In genomic region chr15:91047627-91048026, GRCm38 (mm10) we compare ENCODE assay signal across 20 mouse cellular contexts. TPM values are rescaled to one million over a fixed set of nuclear protein-coding genes. Genes with fewer than 3 reads are reported as not detected.
DNase-seq lines count a peak whose midpoint lies in the region; ATAC-seq lines count a peak whose summit lies in the region.
"Had no signal": no experiment of that assay in that cellular context is flagged by ENCODE, and none has a peak within 500 bp of the region (broad histone marks: within the 10 kb centered on the region; RNA-seq: fewer than 3 reads in every experiment).

No protein-coding gene starts in this region.

- ATAC-seq in neural tube, embryonic 11.5 days (ENCODE audit: insufficient read depth, low FRiP score, low TSS enrichment) = no peak
- no peak for ATAC-seq in hindbrain, embryonic 11.5 days (ENCODE audit: low FRiP score)
- ATAC-seq in midbrain, embryonic 13.5 days = no peak
- ATAC-seq in megakaryocyte progenitor cell, adult 5-6 weeks (replicated peaks; ENCODE audit: poor library complexity) = no peak
- ATAC-seq: intestine, postnatal 0 days had no signal

- DNase-seq in neural tube, embryonic 11.5 days (ENCODE audit: low spot score) = no peak
- no peak for DNase-seq in neural tube, embryonic 10.5 days (ENCODE audit: extremely low spot score, low spot score)
- DNase-seq in hindbrain, embryonic 11.5 days (ENCODE audit: low spot score) = no peak
- no peak for DNase-seq in embryo, embryonic 11 days
- no peak for DNase-seq in urinary bladder, postnatal 14 days (ENCODE audit: low spot score)
- DNase-seq in kidney, adult 8-10 months = no peak
- DNase-seq: adrenal gland, postnatal 14 days; cerebellum, adult 11-12 months; heart, adult 2 months; heart, postnatal 10 days; kidney, postnatal 36 days; lung, embryonic 14.5 days; thymus, adult 18-20 months had no signal

- H3K27ac ChIP-seq in neural tube, embryonic 11.5 days (ENCODE audit: low read depth, low read length) = no peak overlapping the region
- H3K27ac ChIP-seq in hindbrain, embryonic 11.5 days (ENCODE audit: low read depth, low read length) = no peak overlapping the region
- H3K27ac ChIP-seq in midbrain, embryonic 13.5 days = no peak overlapping the region
- H3K27ac ChIP-seq: heart, adult 2 months; limb, embryonic 15.5 days had no signal

- WGBS in neural tube, embryonic 11.5 days = 80% methylated on average over 11 of the region's 11 CpGs
- 79% methylated on average over 11 of the region's 11 CpGs for WGBS in hindbrain, embryonic 11.5 days
- 31% methylated on average over 11 of the region's 11 CpGs for WGBS in midbrain, embryonic 13.5 days

- no peaks in the 10 kb centered on the region for H3K27me3 ChIP-seq in neural tube, embryonic 11.5 days (ENCODE audit: control insufficient read depth, insufficient read depth, low read length)
- H3K27me3 ChIP-seq in hindbrain, embryonic 11.5 days (ENCODE audit: control insufficient read depth, insufficient read depth, low read length) = no peaks in the 10 kb centered on the region
- H3K27me3 ChIP-seq in midbrain, embryonic 13.5 days = no peaks in the 10 kb centered on the region
- H3K27me3 ChIP-seq: limb, embryonic 15.5 days had no signal

- H3K4me1 ChIP-seq in neural tube, embryonic 11.5 days (ENCODE audit: control insufficient read depth, insufficient read depth, low read length) = peaks cover 7% of the 10 kb centered on the region; the same call in 1 of the 2 replicates
- H3K4me1 ChIP-seq in hindbrain, embryonic 11.5 days (replicated peaks; ENCODE audit: control insufficient read depth, insufficient read depth, low read length) = 0 out of 2 replicates have a peak, but pooled peaks cover 2% of the 10 kb centered on the region
- H3K4me1 ChIP-seq in midbrain, embryonic 13.5 days (replicated peaks) = peaks cover 43% of the 10 kb centered on the region

- H3K9me3 ChIP-seq in neural tube, embryonic 11.5 days (ENCODE audit: control insufficient read depth, low read length) = no peaks in the 10 kb centered on the region
- H3K9me3 ChIP-seq in hindbrain, embryonic 11.5 days (ENCODE audit: control insufficient read depth, low read length) = no peaks in the 10 kb centered on the region
- no peaks in the 10 kb centered on the region for H3K9me3 ChIP-seq in midbrain, embryonic 13.5 days
- H3K9me3 ChIP-seq: limb, embryonic 15.5 days had no signal

- H3K4me2 ChIP-seq in neural tube, embryonic 11.5 days (ENCODE audit: low read depth) = peak overlapping the region; percentile 33
- H3K4me2 ChIP-seq in hindbrain, embryonic 11.5 days (replicated peaks; ENCODE audit: low read depth, low read length) = peak overlapping the region; percentile 37
- peak overlapping the region; percentile 68 for H3K4me2 ChIP-seq in midbrain, embryonic 13.5 days (replicated peaks)

- H3K9ac ChIP-seq in neural tube, embryonic 11.5 days (ENCODE audit: low read length) = no peak overlapping the region
- peak overlapping the region; percentile 20; the same call in 1 of the 2 replicates for H3K9ac ChIP-seq in hindbrain, embryonic 11.5 days (ENCODE audit: low read depth, low read length)
- peak overlapping the region; percentile 69 for H3K9ac ChIP-seq in midbrain, embryonic 13.5 days (replicated peaks)
- H3K9ac ChIP-seq: limb, embryonic 15.5 days; lung, embryonic 14.5 days had no signal

- peak overlapping the region; percentile 16; the same call in 1 of the 2 replicates for H3K4me3 ChIP-seq in neural tube, embryonic 11.5 days (ENCODE audit: low read depth, low read length)
- H3K4me3 ChIP-seq in hindbrain, embryonic 11.5 days (ENCODE audit: low read depth, low read length) = peak overlapping the region; percentile 27
- peak overlapping the region; percentile 76 for H3K4me3 ChIP-seq in midbrain, embryonic 13.5 days (replicated peaks)
- H3K4me3 ChIP-seq: heart, adult 2 months; limb, embryonic 15.5 days had no signal

- H3K36me3 ChIP-seq in neural tube, embryonic 11.5 days (ENCODE audit: control insufficient read depth, insufficient read depth, low read length) = no peaks in the 10 kb centered on the region
- no peaks in the 10 kb centered on the region for H3K36me3 ChIP-seq in hindbrain, embryonic 11.5 days (ENCODE audit: control insufficient read depth, insufficient read depth, low read length)
- 0 out of 2 replicates have a peak, but pooled peaks cover 5% of the 10 kb centered on the region for H3K36me3 ChIP-seq in midbrain, embryonic 13.5 days
- H3K36me3 ChIP-seq: G1E; limb, embryonic 15.5 days had no signal

RNA-seq across cellular contexts. Expression of gene Kif21a, which starts 2.1 kb away (rescaled TPM):
- polyA plus RNA-seq in neural tube, embryonic 11.5 days (2014; fragmentation: Nextera tagmentation; extraction: Ambion mirVana) = 31.4 and 34.6 TPM in 2 replicates
- polyA plus RNA-seq in hindbrain, embryonic 11.5 days (2014; fragmentation: Nextera tagmentation; extraction: Ambion mirVana) = 51.6 and 56.3 TPM in 2 replicates
- 63.1 and 64.4 TPM in 2 replicates for polyA plus RNA-seq in midbrain, embryonic 13.5 days (2015; fragmentation: Nextera tagmentation; extraction: Ambion mirVana)
- total RNA-seq in megakaryocyte progenitor cell, adult 5-6 weeks (2015) = 0.10 and 0.17 TPM in 2 replicates
- 1.1 and 1.8 TPM in 2 replicates for total RNA-seq in megakaryocyte progenitor cell, adult 5-6 weeks (2017)
- total RNA-seq: G1E; megakaryocyte, adult 5-6 weeks; neutrophil, adult 5-6 weeks had no signal
- polyA plus RNA-seq: G1E had no signal

Comparison
In these comparisons a context has a peak if more than half of its experiments do, and no peak if none do; other contexts are left out.
1. H3K4me3 ChIP-seq: peak in every context shown above with its lines; median percentile 76 in midbrain, embryonic 13.5 days; 27 in hindbrain, embryonic 11.5 days; 16 in neural tube, embryonic 11.5 days.